Mouse (Mus musculus): ENCODE results near the gene Sprtn. TPM values are rescaled to one million over a fixed set of nuclear protein-coding genes. Genes with fewer than 3 reads are reported as not detected.

Sprtn gene
- polyA plus RNA-seq, 1 experiment, result not detected

- TF ChIP-seq CTCF (IDR thresholded peaks at IDR 0.05; ENCODE audit: insufficient read depth, low read depth, low read length), result no peak
- peaks cover 23% of the 10 kb centered on the region for H3K4me1 ChIP-seq (ENCODE audit: control insufficient read depth, insufficient read depth, low read length)
- H3K27ac ChIP-seq (ENCODE audit: insufficient read depth, low read depth, low read length), result no peak overlapping the region
- peak overlapping the region; percentile 80 for H3K4me3 ChIP-seq (ENCODE audit: insufficient read depth, low read depth, low read length)
- WGBS, result 70% methylated on average over 26 of the region's 26 CpGs
These were observed 1.6 kb upstream of the Sprtn start for GRCm38 (mm10) chr8:124896010-124896631.

DNA sequence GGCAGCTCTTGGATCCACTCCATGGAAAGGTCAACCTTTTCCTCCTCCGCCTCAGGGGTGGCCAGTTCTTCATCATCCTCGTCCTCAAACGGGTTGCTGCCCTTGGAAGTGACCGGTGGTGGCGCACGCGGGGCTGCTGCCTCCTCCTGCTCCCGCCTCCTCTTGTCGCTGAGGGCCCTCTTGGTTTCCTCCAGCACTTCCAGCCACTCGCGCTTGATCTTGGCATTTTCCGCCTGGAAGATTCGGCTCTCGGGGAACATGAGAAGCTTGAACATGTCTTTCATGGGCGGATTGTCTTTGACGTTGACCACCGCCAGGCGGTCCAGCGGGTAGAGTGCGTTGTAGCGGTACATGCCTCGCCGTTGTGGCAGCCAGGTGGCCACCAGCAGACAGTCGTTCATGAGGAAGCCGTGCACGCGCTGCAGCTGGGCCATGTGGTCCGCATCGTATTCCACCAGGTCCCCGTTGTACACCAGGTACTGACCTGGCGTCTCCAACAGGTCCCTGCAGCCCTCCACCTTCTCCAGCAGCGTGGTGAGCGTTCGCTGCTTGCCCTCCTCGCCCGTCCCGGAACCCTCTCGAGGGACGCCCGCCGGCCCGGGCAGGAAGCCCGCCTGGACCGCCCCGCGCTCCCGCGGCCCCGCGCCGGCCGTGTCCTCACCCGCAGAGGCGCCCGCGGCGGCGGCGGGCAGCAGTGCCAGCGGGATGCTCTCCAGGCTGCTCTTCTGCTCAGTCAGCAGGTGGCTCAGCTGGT lies 877 bp upstream of the Sprtn start:
- 1% methylated on average over 60 of the region's 60 CpGs for WGBS
- peak overlapping the region; percentile 80 for H3K4me3 ChIP-seq (ENCODE audit: insufficient read depth, low read depth, low read length)
- TF ChIP-seq CTCF (IDR thresholded peaks at IDR 0.05; ENCODE audit: insufficient read depth, low read depth, low read length), result no peak
- no peak for TF ChIP-seq POLR2A (IDR thresholded peaks at IDR 0.05; ENCODE audit: insufficient read depth, low read depth, low read length)
- peaks cover 23% of the 10 kb centered on the region for H3K4me1 ChIP-seq (ENCODE audit: control insufficient read depth, insufficient read depth, low read length)
- no peak overlapping the region; the same call in 1 of the 2 replicates for H3K27ac ChIP-seq (ENCODE audit: insufficient read depth, low read depth, low read length)

- Histone ChIP-seq H3K27ac (ENCODE audit: insufficient read depth, low read depth, low read length) (no peak overlapping the region), H3K4me1 (ENCODE audit: control insufficient read depth, insufficient read depth, low read length) (peaks cover 29% of the 10 kb centered on the region), H3K4me3 (ENCODE audit: insufficient read depth, low read depth, low read length) (peak overlapping the region; percentile 80)
- 5% methylated on average over 31 of the region's 31 CpGs for WGBS
- no peak for TF ChIP-seq POLR2A (IDR thresholded peaks at IDR 0.05; ENCODE audit: insufficient read depth, low read depth, low read length)
- no peak for TF ChIP-seq CTCF (IDR thresholded peaks at IDR 0.05; ENCODE audit: insufficient read depth, low read depth, low read length)
These were observed 692 bp downstream of the Sprtn start for GRCm38 (mm10) chr8:124898251-124898905.

- Histone ChIP-seq H3K27ac (ENCODE audit: insufficient read depth, low read depth, low read length) (no peak overlapping the region), H3K4me3 (ENCODE audit: insufficient read depth, low read depth, low read length) (no peak overlapping the region), H3K4me1 (ENCODE audit: control insufficient read depth, insufficient read depth, low read length) (peaks cover 15% of the 10 kb centered on the region)
- WGBS, result 91% methylated on average over 15 of the region's 15 CpGs
- TF ChIP-seq POLR2A (IDR thresholded peaks at IDR 0.05; ENCODE audit: insufficient read depth, low read depth, low read length) (no peak), CTCF (IDR thresholded peaks at IDR 0.05; ENCODE audit: insufficient read depth, low read depth, low read length) (no peak)
These were observed 5.5 kb downstream of the Sprtn start for GRCm38 (mm10) chr8:124903198-124903597.

GRCm38 (mm10) chr8:124905482-124905881 lies 7.8 kb downstream of the Sprtn start:
- H3K4me1 ChIP-seq (ENCODE audit: control insufficient read depth, insufficient read depth, low read length), result peaks cover 8% of the 10 kb centered on the region; the same call in 1 of the 2 replicates
- H3K4me3 ChIP-seq (ENCODE audit: insufficient read depth, low read depth, low read length), result no peak overlapping the region
- no peak overlapping the region for H3K27ac ChIP-seq (ENCODE audit: insufficient read depth, low read depth, low read length)
- 82% methylated on average over 2 of the region's 2 CpGs for WGBS
- TF ChIP-seq CTCF (IDR thresholded peaks at IDR 0.05; ENCODE audit: insufficient read depth, low read depth, low read length) (no peak), POLR2A (IDR thresholded peaks at IDR 0.05; ENCODE audit: insufficient read depth, low read depth, low read length) (no peak)

- no peaks in the 10 kb centered on the region; the same call in 1 of the 2 replicates for H3K4me1 ChIP-seq (ENCODE audit: control insufficient read depth, insufficient read depth, low read length)
- no peak overlapping the region for H3K4me3 ChIP-seq (ENCODE audit: insufficient read depth, low read depth, low read length)
- WGBS, result 90% methylated on average over 16 of the region's 16 CpGs
- H3K27ac ChIP-seq (ENCODE audit: insufficient read depth, low read depth, low read length), result no peak overlapping the region
- TF ChIP-seq POLR2A (IDR thresholded peaks at IDR 0.05; ENCODE audit: insufficient read depth, low read depth, low read length) (no peak), CTCF (IDR thresholded peaks at IDR 0.05; ENCODE audit: insufficient read depth, low read depth, low read length) (no peak)
These were observed 12.2 kb downstream of the Sprtn start for GRCm38 (mm10) chr8:124909936-124910335.

GRCm38 (mm10) chr8:124910349-124910748 lies 12.7 kb downstream of the Sprtn start:
- H3K4me1 ChIP-seq (ENCODE audit: control insufficient read depth, insufficient read depth, low read length), result no peaks in the 10 kb centered on the region; the same call in 1 of the 2 replicates
- no peak for TF ChIP-seq CTCF (IDR thresholded peaks at IDR 0.05; ENCODE audit: insufficient read depth, low read depth, low read length)
- no peak for TF ChIP-seq POLR2A (IDR thresholded peaks at IDR 0.05; ENCODE audit: insufficient read depth, low read depth, low read length)
- H3K27ac ChIP-seq (ENCODE audit: insufficient read depth, low read depth, low read length), result no peak overlapping the region
- no peak overlapping the region for H3K4me3 ChIP-seq (ENCODE audit: insufficient read depth, low read depth, low read length)
- WGBS, result 72% methylated on average over 10 of the region's 10 CpGs

DNA sequence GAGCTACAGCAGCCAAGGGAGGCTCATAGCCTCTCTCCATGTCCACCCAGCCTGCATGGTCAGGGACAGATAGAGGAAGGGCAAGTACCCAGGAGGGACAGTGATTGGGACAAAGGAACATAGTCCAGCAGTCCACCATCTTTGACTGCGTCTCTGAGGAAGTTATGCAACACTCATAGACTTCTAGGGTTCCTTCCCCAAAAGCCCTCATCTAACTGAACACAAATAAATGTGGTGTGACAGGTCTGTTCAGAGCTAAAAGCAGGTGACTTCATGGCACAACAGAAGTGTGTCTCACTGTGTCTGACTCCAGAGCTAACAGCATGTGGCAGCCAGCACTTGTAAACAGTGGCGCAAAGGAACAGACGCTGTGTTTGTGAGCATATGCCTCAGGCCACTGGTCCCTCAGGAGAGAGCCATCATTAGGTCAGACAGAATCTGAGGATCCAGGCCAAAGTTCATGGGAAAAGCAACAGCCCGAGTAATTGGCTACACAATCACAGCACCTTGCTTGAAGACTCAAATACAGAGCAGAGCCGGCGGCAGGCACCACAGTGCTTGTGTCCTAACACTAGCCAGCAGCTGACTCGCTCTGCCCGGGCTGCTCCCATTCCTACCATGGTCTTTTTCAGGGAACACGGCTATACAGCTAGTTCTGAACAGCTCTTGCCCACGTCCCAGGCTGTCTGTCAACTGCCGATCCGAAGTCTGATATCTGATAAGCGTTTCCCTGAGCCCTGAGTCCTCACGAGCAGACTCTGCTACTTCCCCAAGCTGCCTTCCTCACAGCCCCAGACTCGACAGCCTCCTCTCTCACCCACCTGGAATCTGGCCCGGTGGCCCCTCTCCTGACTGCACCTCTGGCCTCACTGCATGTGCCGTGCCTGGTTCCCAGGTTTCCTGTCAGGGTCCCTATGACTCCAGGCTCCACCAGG lies 14.5 kb downstream of the Sprtn start:
- Histone ChIP-seq H3K4me1 (ENCODE audit: control insufficient read depth, insufficient read depth, low read length) (no peaks in the 10 kb centered on the region; the same call in 1 of the 2 replicates), H3K4me3 (ENCODE audit: insufficient read depth, low read depth, low read length) (no peak overlapping the region), H3K27ac (ENCODE audit: insufficient read depth, low read depth, low read length) (no peak overlapping the region)
- 77% methylated on average over 17 of the region's 17 CpGs for WGBS
- TF ChIP-seq CTCF (IDR thresholded peaks at IDR 0.05; ENCODE audit: insufficient read depth, low read depth, low read length) (no peak), POLR2A (IDR thresholded peaks at IDR 0.05; ENCODE audit: insufficient read depth, low read depth, low read length) (no peak)

Data from olfactory bulb, adult 2 months (tissue).